Mouse (Mus musculus) erythroid progenitor cell, adult 5-6 weeks (primary cell): ENCODE data around the gene Rab28. TPM values are rescaled to one million over a fixed set of nuclear protein-coding genes. Genes with fewer than 3 reads are reported as not detected.
"Not testable (repeated sequence)": the region's sequence is repeated elsewhere in the genome, so short reads cannot be mapped to it uniquely, and the experiment has no call there.

Experiments used
- ATAC-seq: replicated peaks from 2 replicates; pipeline ENCODE4 v1.8.0; 2016; ENCODE audit warnings: moderate number of reproducible peaks, mild to moderate bottlenecking, moderate TSS enrichment, inconsistent platforms; ENCODE audit not compliant: poor library complexity, low FRiP score, severe bottlenecking
- total RNA-seq, 2 experiments: library from RNA; stranded (forward) in 1 of 2; stranded (reverse) in 1 of 2; fragments of 150-400 nt in 1 of 2; fragments of 186-747, 209-891 nt in 1 of 2; gene quantifications; 2 replicates each; pipeline versions ENCODE4 v1.2.3 to v1.2.4; 2015 to 2017; ENCODE audit warnings: low replicate concordance in 2 of 2

Rab28 gene
- total RNA-seq (2015; ENCODE audit: low replicate concordance) (15.1 and 18.7 TPM in 2 replicates), total RNA-seq (2017; ENCODE audit: low replicate concordance) (22.8 and 26.1 TPM in 2 replicates)

DNA sequence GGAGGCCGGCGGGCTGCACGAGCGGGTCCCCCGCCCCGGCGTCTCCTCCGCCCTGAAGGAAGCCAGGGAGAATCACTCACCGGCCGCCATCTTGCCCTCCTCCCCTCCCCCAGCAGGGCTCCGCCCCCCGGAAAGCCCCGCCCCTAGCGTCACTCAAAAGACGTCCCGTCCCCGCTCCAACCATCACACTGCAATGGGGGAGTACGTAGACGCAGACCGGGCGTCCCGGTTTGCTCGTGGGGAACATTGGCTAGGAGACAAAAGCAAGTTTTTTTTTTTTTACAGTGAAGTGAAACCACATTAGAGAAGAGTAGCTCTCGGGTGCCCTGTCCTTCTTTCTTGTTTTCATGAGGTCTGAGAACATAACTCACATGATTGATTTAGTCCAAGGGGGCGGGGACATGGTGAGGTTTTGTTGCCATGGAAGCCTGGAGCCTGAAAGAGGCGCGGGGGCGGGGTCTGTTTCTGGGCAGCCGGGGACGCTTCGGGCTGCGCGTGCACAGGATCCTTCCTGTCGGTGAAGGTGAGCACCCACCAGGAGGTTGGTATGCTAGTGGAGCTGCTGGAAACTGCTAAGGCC lies at the start of gene Rab28:
Gene Rab28, minus strand, starts transcription at position 107 of the 580 bp plus-strand sequence.
- peak; percentile 99 for ATAC-seq

DNA sequence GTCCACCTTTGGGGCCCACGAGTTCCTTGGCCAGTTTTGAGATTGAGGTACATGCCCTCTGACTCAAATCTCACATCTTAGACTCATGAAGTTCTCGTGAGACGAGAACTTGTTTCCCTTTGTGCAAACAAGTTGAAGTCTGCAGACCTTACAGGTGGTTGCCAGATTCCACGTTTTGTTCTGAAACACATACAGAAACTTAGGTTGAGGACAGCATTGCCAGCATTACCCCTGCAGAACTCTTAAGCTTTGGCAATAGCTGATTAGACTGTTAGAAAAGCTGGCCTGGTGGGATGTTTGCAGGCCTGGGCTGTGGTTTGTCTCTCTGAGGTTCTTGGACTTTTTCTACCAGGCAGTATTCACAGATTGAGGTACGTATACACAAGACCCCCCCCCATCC lies 49.4 kb upstream of the Rab28 start:
- no peak for ATAC-seq

DNA sequence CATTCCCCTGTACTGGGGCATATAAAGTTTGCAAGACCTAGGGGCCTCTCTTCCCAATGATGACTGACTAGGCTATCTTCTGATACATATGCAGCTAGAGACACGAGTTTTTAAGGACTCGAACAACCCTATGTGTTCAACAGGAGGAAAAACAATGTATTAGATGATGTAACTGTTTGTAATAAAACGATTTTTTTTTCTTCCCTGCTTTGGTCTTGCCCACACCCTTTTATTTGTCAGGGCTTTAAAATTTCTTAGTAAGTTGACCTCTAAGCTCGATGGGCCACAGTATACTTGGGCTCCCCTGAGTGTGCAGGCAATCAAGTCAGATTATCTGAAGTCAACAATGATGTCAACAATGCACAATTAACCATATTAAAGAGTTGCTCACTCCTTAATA lies 48.4 kb upstream of the Rab28 start:
- ATAC-seq = no peak

DNA sequence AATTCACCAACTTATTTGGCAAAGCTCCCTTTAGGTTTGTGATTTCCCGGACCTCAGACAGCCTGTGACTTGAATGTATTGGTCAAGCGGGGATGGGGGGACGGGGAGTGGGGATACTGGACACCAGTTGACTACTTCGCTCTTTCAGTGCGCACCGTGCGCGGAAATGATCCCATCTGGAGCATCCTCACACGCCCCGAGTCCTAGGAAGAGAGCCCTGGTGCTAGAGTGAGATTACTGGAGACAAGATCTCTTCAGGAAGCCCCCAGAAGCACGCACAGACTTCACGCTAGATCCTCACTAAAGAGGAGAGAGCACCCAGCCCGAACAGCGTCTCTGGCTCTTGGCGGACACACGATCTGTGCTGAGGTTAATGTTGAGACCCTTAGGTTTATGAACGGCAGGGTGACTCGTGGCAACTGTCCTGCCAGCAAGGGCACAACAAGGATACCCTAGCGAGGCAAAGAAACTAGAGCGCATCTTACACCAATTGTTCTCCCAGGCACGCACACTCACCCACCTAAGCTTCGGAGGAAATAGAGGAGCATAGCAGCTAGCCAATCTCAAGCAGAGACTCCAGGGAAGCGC lies 47.5 kb upstream of the Rab28 start:
- no peak for ATAC-seq

DNA sequence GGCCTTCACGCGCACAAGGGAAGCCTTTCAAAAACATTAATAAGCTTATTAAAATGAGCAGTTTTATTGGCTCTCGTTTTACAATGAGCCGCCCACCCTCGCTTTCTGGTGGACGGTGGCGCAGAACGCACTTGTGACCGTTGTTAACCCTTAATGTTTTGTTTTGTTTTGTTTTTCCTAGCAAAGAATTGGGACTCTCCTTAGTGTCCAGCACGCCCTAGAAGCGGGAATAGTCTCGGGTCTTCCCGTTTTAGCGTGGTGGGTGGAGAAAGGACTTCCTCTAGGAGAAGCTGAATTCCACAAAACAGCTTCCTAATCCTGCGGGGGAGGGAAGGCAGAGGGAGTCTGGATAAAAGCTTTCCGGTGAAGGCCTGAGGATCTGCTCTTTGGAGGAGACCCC lies 46.9 kb upstream of the Rab28 start:
- ATAC-seq = no peak

DNA sequence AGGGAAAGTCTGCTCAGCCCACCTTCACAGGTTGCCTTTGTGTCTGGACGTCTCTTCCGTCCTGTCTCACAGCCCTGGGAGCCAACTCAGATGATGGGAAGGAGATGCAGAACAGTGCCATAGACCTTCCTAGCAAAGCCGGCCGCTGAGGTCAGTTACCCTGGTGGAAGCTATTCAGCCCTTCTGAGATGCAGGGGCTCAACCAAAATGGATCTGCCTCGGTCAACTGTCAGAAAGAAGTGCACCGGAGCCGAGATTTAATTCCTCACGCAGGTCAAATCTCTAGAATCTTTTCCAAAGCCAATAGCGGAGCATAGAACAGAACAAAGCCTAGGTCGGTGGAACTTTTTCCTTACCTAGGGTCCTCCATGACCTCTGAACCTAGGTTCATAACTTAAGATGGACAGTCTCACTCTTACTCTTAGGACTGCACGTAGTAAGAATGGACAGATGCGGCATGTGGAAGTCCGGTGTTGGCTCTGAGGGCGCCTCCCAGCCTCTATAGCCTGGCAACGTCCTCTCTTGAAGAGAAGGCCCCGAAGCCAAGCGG lies 46.3 kb upstream of the Rab28 start:
- no peak for ATAC-seq

DNA sequence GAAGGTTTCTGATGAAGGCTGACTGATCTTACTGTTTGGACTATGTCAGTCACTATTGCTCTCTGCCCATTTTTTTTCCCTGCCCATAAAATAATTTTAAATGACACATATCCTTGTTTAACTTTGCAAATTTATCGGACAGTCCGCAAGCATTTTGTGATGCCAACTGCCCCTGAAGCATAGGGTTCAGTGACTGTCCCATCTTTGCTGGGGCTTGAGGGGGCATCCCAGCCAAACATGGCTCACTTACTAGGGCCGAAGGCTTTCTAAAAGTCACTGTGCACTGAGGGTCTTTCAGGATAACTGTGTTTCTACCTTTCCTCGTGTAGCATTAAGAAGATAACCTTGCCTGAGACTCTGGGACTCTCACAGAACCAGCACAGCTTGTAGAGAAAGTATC lies 44.8 kb upstream of the Rab28 start:
- no peak for ATAC-seq

DNA sequence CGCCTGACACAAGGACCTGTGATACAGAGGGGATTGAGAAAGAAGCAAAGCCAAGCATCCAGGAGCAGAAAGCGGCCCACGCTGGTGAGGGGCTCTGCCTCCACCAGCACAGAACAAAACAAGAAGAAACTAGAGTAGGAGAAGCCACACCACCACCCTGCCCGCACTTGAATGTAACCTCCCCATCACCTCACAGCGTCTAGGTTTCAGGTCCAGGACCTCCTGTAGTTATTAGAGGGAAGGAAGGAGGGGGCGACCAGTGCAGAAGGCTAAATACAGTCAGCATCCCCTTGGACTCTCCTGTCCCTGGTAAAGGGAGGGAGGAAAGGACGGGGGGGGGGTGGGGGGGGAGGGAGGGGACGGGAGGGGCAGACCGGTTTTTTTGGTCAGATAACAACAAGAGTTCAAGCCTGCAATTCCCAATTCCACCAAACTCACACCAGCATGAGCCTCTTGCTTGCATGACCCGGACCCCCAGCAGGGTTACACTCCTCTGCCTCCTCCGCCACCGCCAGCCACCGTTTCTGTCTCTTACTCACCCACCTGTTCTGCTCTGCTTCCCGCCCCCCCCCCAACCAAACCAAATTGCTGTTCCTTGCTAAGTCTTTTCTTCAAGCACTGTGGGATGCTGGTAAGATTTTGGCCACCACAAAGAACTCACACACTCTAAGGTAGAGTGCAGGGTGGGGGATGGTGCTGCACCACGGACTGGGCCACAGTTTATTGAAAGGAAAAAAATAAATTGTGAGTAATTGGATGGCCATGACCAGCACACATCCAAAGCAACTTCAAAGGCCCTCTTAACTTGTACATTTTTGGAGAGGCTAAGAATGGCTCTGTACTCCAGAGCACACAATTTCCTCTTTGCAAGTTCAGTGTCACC lies 37.2 kb upstream of the Rab28 start:
- no peak for ATAC-seq

DNA sequence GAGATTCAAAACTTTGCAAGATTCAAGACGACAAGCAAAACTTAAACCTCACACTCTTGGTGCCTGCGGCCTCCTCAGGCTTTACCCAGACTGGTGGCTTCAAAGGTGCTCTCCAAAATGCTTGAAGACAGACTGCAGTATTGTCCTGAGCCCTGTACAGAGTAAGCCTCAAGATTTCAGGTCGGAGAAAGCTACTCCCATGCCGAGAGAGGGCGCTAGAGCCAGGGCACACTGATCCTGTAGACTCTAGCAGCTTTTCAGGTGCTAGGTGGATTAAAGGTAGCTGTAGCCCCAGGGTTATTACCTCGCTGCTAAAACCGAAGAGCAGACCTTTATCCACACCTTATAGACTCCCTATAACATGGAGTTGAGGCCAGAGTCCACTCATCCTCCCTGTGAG lies 36.3 kb upstream of the Rab28 start:
- no peak for ATAC-seq

DNA sequence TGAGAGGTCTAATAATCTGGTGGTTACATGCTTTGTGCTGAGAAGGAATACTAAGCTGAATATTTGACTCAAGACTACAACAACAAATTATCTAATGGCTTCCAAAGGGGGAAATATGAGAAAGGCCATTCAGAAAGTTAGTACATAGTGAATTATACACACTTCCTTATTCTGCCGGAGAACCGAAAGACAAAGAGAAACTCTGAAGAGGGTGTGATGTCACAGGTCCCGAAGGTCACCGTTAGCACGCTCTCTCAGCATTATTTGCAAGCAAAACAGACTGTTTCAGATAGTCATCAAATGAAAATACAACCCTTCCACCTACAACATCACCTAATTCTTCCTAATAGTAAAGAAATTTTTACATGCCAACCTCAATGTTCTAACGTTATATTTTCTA lies 30.9 kb upstream of the Rab28 start:
- ATAC-seq = no peak

DNA sequence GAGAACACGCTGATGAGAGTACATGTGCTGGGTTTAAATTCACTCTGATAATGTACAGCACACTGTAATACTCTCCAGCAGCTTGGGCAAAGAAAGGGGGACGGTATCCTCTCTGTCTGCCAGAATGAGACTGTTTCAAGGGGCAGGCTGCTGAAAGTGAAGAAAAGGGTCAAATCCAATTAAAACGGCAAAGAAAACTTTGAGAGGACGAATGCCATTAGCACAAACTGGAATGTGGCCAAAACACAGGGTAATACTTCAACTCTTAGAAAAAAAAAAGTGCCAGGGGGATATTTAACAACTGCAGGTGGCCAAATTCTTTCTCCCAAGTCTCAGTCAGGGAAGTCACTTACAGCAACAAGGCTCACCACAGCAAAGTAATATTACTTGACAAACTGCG lies 29.1 kb upstream of the Rab28 start:
- ATAC-seq = no peak

DNA sequence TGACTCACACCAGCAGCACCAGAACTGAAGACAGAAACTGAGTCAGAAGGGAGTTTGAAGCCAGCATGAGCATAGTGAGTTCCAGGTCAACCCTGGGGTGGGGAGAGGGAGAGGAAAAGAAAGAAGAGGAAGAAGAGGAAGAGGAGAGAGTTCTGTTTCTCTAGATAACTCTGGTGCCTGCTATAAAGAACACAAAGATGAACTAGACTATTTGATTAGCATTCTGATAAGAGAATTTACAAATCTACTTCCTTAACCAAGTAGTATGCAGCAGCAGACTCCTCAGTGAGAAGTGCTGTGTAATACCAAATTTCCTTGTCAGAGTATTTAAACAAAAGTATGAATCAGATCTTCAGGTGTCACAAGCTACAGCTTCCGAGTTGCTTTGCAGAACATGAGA lies 19.1 kb upstream of the Rab28 start:
- no peak for ATAC-seq

DNA sequence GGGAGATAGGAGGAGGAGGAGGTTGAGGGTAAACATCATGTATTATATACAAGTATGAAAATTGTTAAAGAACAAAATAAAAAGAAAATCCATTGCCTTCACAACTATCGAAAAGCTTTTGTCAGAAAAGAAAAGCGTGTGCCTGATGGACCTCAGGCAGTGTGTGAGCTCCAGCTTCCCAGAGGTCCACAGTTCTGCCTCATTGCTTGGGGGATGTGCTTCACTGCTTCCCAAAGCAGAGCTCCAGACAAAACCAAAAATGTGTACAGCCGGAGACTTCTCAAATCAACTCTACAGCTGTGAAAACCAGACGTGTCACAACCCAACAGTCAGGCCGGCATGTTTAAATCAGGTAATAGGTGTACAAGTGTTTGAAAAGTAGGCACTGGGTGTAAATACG lies 17.6 kb upstream of the Rab28 start:
- ATAC-seq = no peak

DNA sequence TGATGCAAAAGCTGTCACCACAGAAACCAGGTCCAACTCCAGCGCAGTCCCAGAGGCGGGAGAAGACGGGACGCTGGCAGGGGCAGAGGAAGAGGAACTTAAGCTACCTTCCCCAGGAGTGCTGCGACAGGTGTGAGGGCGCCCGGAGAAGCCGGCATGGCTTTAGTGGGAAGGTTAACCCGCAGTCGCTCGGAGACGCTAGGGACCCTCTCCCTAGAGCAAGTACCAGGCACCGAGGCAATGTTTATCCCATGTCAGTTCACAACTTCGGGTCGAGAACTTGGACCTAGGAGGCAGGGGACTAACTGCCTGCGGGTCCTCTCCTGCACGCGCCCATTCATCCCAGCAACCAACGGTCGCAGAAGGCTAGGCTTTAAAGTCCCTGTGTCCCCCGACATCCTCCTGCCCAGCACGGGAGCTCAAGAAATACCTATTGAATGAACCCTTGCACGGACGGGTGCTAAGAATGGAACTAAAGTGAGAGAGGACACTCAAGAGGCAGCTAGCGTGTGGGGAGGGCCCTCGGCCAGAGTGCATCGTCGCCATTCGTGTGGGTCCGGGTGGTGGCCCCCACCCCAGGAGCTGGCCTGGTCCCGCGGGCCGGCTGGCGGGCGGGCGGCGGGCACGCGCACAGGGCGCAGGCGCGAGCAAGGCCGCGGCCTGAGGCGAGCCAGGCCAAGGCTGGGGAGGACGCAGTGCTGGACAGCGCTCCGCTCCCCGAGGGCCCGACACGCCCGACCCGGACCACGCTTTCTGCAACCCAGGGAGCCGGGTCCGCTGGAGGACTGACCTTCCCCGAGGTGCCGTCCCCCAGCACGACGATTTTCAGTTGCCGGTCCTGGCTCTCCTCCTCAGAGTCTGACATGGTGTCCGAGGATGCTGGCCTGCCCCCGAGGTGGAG lies 592 bp downstream of the Rab28 start:
- peak; percentile 48 for ATAC-seq

DNA sequence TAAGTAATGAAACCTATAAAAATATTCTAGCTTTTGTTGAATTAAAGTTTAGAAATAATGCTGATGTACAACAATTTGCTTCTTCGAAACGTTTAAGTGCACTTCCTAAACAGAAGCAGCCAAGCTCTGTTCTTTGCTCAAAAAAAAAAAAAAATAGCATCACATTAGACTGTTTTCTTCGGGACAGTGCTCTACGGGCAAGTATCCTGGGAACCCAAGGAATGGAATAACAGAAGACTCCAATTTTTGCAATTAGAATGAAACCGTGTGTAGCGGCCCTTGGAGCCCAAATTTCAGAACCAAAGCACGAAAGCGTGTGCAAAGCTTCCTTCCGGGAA lies 1.2 kb downstream of the Rab28 start:
- no peak for ATAC-seq

DNA sequence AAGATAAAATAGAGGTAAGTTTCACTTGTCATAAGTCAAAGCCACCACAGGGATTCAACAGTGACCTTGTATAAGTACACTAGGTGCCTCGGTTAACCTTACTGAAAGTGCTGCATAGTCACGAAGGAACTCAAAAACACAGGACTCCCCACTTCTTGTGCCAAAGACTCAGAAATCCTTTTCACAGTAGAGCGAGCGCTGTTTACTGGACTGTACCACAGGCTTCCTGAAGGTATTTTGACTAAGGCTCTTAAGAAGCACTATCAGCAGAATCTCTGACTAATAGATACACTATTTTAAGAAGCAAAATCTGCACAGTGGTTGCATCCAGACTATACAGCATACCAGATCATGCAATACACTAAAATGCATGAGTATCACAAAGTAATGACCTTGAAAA lies 6.9 kb downstream of the Rab28 start:
- not testable (repeated sequence) for ATAC-seq

DNA sequence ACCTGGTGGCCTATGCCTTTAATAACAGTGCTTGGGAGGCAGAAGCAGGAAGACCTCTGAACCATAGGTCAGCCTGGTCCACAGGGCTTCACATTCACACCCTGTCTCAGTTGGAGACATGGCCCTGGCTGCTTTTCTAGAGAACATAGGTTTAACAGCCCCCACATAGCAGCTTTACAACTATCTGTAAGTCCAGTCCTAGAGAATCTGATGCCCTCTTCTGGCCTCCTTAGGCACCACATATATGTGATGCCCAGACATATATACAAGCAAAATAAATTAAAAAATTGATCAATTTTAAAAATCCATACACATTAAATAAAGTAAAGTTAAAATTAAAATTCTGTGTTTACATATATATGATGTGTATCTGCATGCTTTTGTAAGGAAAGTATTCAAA lies 10.0 kb downstream of the Rab28 start:
- no peak for ATAC-seq

DNA sequence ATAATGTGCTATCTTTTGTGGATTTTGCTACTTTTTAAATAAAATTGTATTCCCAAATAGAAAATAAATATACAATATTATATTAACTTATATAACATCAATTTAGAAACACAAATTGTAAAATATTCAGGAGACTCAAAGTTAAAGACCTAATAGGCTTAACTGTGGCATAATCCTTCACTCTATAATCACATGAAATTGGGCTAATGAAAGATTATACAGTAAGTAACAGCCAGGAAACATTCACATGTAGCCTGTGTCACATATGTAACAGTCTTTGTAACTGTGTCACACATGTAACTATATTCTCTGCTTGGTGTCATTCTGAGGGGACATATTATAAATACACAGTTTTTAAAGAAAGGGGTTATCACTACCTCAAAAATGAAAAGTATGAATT lies 22.9 kb downstream of the Rab28 start:
- ATAC-seq = no peak

DNA sequence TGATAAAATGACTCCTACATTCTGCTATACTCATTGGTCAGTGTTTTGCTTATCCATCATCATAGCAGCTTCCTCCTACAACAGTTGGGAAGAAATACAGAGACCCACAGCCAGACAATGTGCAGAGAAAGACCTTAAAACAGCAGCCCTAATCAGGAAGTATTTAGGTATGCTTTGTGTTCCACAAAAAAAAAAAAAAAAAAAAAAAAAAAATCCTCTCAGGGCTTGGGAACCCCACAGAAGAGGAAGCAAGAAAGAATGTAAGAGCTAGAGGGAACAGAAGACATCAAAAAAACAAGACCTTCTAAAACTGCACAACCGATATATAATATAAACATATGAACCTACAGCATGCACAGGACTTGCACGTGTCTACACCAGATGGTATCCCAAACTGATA lies 24.0 kb downstream of the Rab28 start:
- ATAC-seq = no peak

DNA sequence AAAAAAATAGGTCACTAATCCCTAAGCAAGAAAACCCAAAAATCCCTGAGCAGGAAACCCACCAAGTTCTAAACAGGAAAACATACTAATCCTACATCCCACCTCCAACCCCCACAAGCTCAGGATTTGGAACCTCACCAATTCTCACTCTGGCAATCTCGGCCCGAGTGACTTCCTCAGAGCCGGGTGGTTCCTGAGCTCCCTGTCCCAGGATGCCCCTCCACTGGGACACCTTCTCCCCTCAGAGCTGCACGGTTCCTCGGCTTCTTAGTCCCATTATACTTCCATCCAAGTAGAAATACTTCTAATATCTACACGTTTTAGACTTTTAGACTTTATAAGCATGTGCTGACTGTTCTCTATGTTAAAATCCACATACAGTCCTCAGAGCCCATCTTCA lies 41.9 kb downstream of the Rab28 start:
- no peak for ATAC-seq
